Mouse (Mus musculus) left cerebral cortex, postnatal 4 days (tissue): ENCODE results near the gene Tmem18. TPM values are rescaled to one million over a fixed set of nuclear protein-coding genes. Genes with fewer than 3 reads are reported as not detected.

Experiments
- microRNA-seq: library from miRNA; unstranded; fragments of <30 nt; microRNA quantifications from one replicate; pipeline ENCODE4 v1.2.0, GENCODE M21; 2022
- total RNA-seq, 2 experiments: library from RNA; stranded (reverse); gene quantifications; 2 replicates each; pipeline ENCODE4 v1.2.3; 2021

Tmem18 gene
- total RNA-seq, 2 experiments from 2014 or later: 38.1 to 39.8 TPM

Small RNA genes within 50 kb of the gene (microRNA-seq; reads per million reads assigned to microRNA genes)
- not detected for gene Gm25243

Other genes starting within 250 kb of the Tmem18 start
- gene Sntg2, start 211.1 kb upstream of the Tmem18 start, total RNA-seq: 1 to 10 TPM; 7.4 to 7.5 TPM